Mouse (Mus musculus) bone marrow macrophage, adult 2 months (primary cell): ENCODE data around the gene Gm3476.
"Not testable (repeated sequence)": the region's sequence is repeated elsewhere in the genome, so short reads cannot be mapped to it uniquely, and the experiment has no call there.

Experiments
- CTCF ChIP-seq: IDR thresholded peaks from 2 replicates; pipeline ENCODE4 v1.5.1; 2012; ENCODE audit warnings: low read depth, mild to moderate bottlenecking, low read length, moderate library complexity
- POLR2A ChIP-seq: IDR thresholded peaks from 2 replicates; pipeline ENCODE4 v1.6.1; 2012; ENCODE audit warnings: mild to moderate bottlenecking, low read depth, low read length, borderline replicate concordance

DNA sequence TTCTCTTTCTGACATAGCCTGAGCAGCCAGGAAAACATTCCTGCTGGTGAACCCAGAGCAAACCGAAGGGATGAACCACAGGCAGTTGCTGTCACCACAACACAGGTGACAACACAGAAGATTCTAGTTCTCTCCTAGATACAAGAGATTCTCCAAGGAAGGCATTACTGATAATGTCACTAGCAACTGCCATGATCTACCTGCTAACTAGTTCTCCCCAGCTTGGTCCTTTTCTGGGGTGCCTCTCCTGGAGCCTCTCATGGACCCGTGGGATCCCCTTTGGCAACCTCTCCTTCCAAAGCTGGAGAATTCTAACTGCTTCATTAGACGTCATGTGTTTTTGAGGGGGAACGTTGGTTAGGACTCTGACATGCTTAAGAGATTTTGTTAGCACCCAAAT lies 67.4 kb downstream of the Gm3476 start, which contains the start of gene Gm6337:
- TF ChIP-seq CTCF, POLR2A: not testable (repeated sequence)
